Mouse (Mus musculus) liver, embryonic 15.5 days (tissue): ENCODE results near the gene Fbxl5. TPM values are rescaled to one million over a fixed set of nuclear protein-coding genes. Genes with fewer than 3 reads are reported as not detected.

Source experiments
- ATAC-seq: fragments of 200-750 bp; cut with Nextera tagmentation; 2 replicates; pipeline ENCODE4 v1.8.0; 2017; ENCODE audit warnings: moderate number of reproducible peaks, mild to moderate bottlenecking, moderate library complexity; ENCODE audit not compliant: insufficient read depth
- H3K27ac ChIP-seq: fragments of 300-500 bp; sonication (generic); replicated peaks from 2 replicates; pipeline ENCODE4 v1.5.1; 2015; ENCODE audit warnings: mild to moderate bottlenecking, inconsistent platforms
- H3K27me3 ChIP-seq: fragments of 300-500 bp; sonication (generic); 2 replicates; pipeline ENCODE4 v1.6.1; 2015; ENCODE audit warnings: mild to moderate bottlenecking, inconsistent platforms
- H3K36me3 ChIP-seq: fragments of 300-500 bp; sonication (generic); replicated peaks from 2 replicates; pipeline ENCODE4 v1.6.1; 2015; ENCODE audit warnings: moderate library complexity, mild to moderate bottlenecking, inconsistent platforms
- H3K4me1 ChIP-seq: fragments of 300-500 bp; sonication (generic); replicated peaks from 2 replicates; pipeline ENCODE4 v1.6.1; 2015; ENCODE audit warnings: inconsistent platforms
- H3K4me2 ChIP-seq: fragments of 300-500 bp; sonication (generic); 2 replicates; pipeline ENCODE4 v1.6.1; 2015; ENCODE audit warnings: moderate library complexity, mild to moderate bottlenecking, inconsistent platforms
- H3K4me3 ChIP-seq: fragments of 300-500 bp; sonication (generic); replicated peaks from 2 replicates; pipeline ENCODE4 v1.5.1; 2015; ENCODE audit warnings: mild to moderate bottlenecking, inconsistent platforms
- H3K9ac ChIP-seq: fragments of 300-500 bp; sonication (generic); 2 replicates; pipeline ENCODE4 v1.6.1; 2015; ENCODE audit warnings: moderate library complexity, mild to moderate bottlenecking, inconsistent platforms
- H3K9me3 ChIP-seq: fragments of 300-500 bp; sonication (generic); replicated peaks from 2 replicates; pipeline ENCODE4 v1.6.1; 2016; ENCODE audit warnings: inconsistent platforms
- WGBS: fragments of 180-500 bp; shearing (Covaris S2); methylation state at CpG from one replicate; pipeline ENCODE4 v1.1.7; 2015; ENCODE audit warnings: mixed read lengths; ENCODE audit not compliant: insufficient replicate concordance; 5-methylcytosine and 5-hydroxymethylcytosine counted together
- polyA plus RNA-seq: library from polyadenylated mRNA; unstranded; fragments of >200 nt; fragmentation: Nextera tagmentation; extraction: Ambion mirVana; gene quantifications from 2 replicates; pipeline ENCODE4 v1.2.1, GENCODE M21; 2015

Fbxl5 gene
- polyA plus RNA-seq, 1 experiment from 2014 or later: 18.7 TPM

GRCm38 (mm10) chr5:43827366-43827765 is 5.9 kb upstream of the Fbxl5 start:
- H3K36me3 ChIP-seq: no peaks in the 10 kb centered on the region
- H3K27ac ChIP-seq: no peak overlapping the region
- H3K4me2 ChIP-seq: no peak overlapping the region
- no peaks in the 10 kb centered on the region for H3K9me3 ChIP-seq
- H3K4me1 ChIP-seq: no peaks in the 10 kb centered on the region
- H3K9ac ChIP-seq: no peak overlapping the region
- ATAC-seq: no peak
- no peak overlapping the region for H3K4me3 ChIP-seq
- WGBS: 67% methylated on average over 9 of the region's 9 CpGs
- H3K27me3 ChIP-seq: no peaks in the 10 kb centered on the region

- H3K4me3 ChIP-seq: no peak overlapping the region
- H3K36me3 ChIP-seq: no peaks in the 10 kb centered on the region
- H3K9me3 ChIP-seq: no peaks in the 10 kb centered on the region
- H3K4me1 ChIP-seq: no peaks in the 10 kb centered on the region
- no peak for ATAC-seq
- H3K27ac ChIP-seq: no peak overlapping the region
- H3K9ac ChIP-seq: no peak overlapping the region
- 62% methylated on average over 2 of the region's 2 CpGs for WGBS
- no peak overlapping the region for H3K4me2 ChIP-seq
- no peaks in the 10 kb centered on the region for H3K27me3 ChIP-seq
These were observed 5.4 kb upstream of the Fbxl5 start for GRCm38 (mm10) chr5:43826883-43827282.

DNA sequence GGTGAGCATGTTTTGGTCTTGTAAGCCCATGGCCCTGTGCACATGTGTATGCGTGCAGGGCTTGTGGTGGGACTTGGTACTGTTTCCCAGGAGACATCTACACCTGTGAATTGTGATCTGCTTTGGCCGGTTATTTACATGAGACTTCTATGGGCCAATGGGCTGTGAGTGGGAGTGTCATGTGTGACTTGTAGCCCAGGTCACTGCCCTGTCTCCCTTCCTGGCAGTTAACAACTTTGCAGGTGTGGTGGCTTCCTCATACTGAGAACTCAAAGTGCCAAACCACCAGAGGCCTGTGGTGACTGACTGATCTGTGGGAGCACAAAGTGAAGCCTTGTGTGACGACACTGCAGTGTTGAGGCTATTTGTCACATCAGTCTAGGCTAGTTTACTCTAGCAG is 3.1 kb upstream of the Fbxl5 start:
- Histone ChIP-seq H3K9ac (no peak overlapping the region), H3K9me3 (no peaks in the 10 kb centered on the region), H3K27me3 (no peaks in the 10 kb centered on the region), H3K4me2 (no peak overlapping the region), H3K27ac (no peak overlapping the region), H3K4me1 (no peaks in the 10 kb centered on the region), H3K4me3 (no peak overlapping the region), H3K36me3 (no peaks in the 10 kb centered on the region)
- no peak for ATAC-seq
- WGBS: 60% methylated on average over 3 of the region's 3 CpGs

- no peaks in the 10 kb centered on the region for H3K36me3 ChIP-seq
- H3K4me1 ChIP-seq: no peaks in the 10 kb centered on the region
- no peak overlapping the region for H3K4me2 ChIP-seq
- 58% methylated on average over 3 of the region's 3 CpGs for WGBS
- H3K9me3 ChIP-seq: no peaks in the 10 kb centered on the region
- no peaks in the 10 kb centered on the region for H3K27me3 ChIP-seq
- no peak overlapping the region for H3K27ac ChIP-seq
- H3K4me3 ChIP-seq: no peak overlapping the region
- no peak overlapping the region for H3K9ac ChIP-seq
- ATAC-seq: no peak
These were observed 1.4 kb upstream of the Fbxl5 start for GRCm38 (mm10) chr5:43822824-43823223.

DNA sequence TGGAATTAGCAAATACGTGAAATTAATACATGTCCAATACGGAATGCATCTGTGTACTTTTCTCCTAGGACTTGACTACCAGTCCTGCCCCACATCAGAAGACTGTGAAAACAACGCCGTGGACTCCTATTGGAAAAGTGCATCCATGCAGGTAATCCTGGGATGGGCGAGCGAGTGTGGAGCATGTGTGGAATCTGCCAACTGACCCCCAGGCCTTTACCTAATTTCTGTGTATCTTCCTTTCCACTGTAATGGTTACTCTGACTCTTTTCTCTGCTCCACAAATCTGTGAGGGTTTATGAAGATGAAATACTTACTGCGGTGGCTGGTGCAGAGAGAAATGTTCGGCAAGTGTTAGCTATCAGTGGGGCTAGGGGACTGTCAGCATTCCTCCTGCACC is 761 bp upstream of the Fbxl5 start:
- no peak overlapping the region for H3K4me3 ChIP-seq
- H3K36me3 ChIP-seq: no peaks in the 10 kb centered on the region
- H3K4me2 ChIP-seq: no peak overlapping the region
- no peak for ATAC-seq
- H3K9ac ChIP-seq: no peak overlapping the region
- no peaks in the 10 kb centered on the region for H3K9me3 ChIP-seq
- no peak overlapping the region for H3K27ac ChIP-seq
- no peaks in the 10 kb centered on the region for H3K4me1 ChIP-seq
- 76% methylated on average over 8 of the region's 8 CpGs for WGBS
- no peaks in the 10 kb centered on the region for H3K27me3 ChIP-seq

DNA sequence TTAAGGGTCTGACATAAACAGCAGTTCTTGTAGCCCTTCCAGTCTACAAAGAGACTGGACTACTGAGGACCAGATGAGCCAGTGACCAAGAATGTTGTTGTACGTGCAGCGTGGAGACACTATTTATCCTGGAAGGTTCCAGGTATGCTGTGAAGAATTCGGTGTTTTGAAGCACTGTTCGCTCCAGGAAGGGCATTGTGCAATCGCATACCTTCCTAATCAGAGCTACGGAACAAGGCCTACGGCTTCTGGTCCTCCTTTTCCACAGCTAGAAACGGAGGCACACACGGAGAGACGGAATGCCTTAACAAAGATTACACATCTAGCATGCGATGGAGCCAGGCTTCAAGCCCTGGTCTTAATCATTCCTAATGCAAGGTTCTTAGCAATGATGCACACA is 653 bp downstream of the Fbxl5 start:
- Histone ChIP-seq H3K36me3 (no peaks in the 10 kb centered on the region), H3K4me2 (no peak overlapping the region), H3K4me3 (no peak overlapping the region), H3K4me1 (no peaks in the 10 kb centered on the region), H3K9ac (no peak overlapping the region), H3K27me3 (no peaks in the 10 kb centered on the region), H3K9me3 (no peaks in the 10 kb centered on the region), H3K27ac (no peak overlapping the region)
- WGBS: 67% methylated on average over 11 of the region's 11 CpGs
- no peak for ATAC-seq

DNA sequence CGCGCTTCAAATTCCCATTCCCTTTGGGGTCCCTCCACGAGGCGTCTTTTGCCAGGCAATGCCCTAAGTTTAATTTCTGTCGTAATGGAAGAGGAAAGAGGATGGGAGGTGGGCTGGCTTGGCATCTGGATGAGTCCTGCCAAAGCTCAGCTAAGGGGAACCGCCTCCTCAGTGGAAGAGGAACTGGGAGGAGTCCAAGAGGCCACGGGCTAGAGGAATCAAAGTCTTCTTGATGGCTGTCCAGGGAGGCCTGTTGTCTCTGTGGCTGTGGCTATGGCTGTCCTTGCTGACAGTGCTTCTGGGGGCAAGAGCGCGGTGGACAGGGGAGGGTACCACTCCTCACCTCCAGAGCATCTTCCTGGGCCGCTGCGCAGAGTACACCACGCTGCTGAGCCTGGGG is 2.7 kb downstream of the Fbxl5 start, which contains the start of gene Bst1:
Bst1 (plus strand) TSS at position 191 of the 400 bp plus-strand sequence.
- no peak for ATAC-seq
- no peak within 1 kb of the TSS for H3K4me2 ChIP-seq

GRCm38 (mm10) chr5:43815769-43816168 is 5.7 kb downstream of the Fbxl5 start:
- ATAC-seq: no peak
- Histone ChIP-seq H3K4me2 (no peak overlapping the region), H3K27me3 (no peaks in the 10 kb centered on the region), H3K4me3 (no peak overlapping the region), H3K36me3 (no peaks in the 10 kb centered on the region), H3K9ac (no peak overlapping the region), H3K27ac (no peak overlapping the region), H3K4me1 (no peaks in the 10 kb centered on the region), H3K9me3 (no peaks in the 10 kb centered on the region)
- 33% methylated on average over 1 of the region's 1 CpGs for WGBS

More for the DNA sequence above, 2.7 kb downstream of the Fbxl5 start, which contains the start of gene Bst1:
- Histone ChIP-seq H3K27ac (no peak within 1 kb of the TSS), H3K4me3 (0 out of 2 replicates have a peak within 1 kb of the TSS, but pooled peaks have one; percentile 4), H3K9ac (no peak within 1 kb of the TSS), H3K36me3 (no peaks in the 10 kb centered on the region), H3K27me3 (no peaks in the 10 kb centered on the region), H3K9me3 (no peaks in the 10 kb centered on the region), H3K4me1 (no peaks in the 10 kb centered on the region)
- WGBS: 43% methylated on average over 12 of the region's 12 CpGs

- H3K9me3 ChIP-seq: no peaks in the 10 kb centered on the region
- H3K27me3 ChIP-seq: no peaks in the 10 kb centered on the region
- no peak overlapping the region for H3K4me3 ChIP-seq
- no peaks in the 10 kb centered on the region for H3K36me3 ChIP-seq
- no peak for ATAC-seq
- no peak overlapping the region for H3K4me2 ChIP-seq
- 71% methylated on average over 2 of the region's 2 CpGs for WGBS
- H3K9ac ChIP-seq: no peak overlapping the region
- no peaks in the 10 kb centered on the region for H3K4me1 ChIP-seq
- H3K27ac ChIP-seq: no peak overlapping the region
These were observed 6.9 kb downstream of the Fbxl5 start for GRCm38 (mm10) chr5:43814536-43814935.

DNA sequence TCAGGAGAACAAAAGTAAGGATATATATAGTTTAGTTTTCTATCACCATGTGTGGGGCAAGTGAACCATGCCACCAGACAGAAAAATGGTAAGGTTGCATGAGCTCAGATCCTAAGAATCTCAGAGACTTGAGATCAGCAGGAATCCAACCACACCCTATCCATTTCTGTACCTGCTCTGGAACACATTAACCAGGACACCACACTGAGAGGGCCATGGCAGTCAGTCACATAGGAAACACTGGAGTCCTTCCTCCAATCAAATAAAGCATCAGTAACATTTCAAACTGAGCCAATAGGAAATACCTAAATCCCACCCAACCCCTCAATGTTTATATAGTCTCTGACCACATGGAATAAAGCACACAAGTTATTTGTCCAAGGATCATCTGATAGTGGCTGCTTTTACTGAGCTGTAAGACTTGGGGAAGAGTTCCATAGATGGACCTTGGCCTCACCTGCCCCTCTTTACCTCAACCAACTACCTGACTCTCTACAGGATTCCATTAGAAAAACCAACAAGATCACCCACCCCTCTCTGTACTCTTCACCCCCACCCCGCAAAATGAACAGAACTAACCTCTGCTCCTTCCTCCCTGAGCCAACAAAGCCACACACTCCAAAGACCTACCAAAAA is 10.9 kb downstream of the Fbxl5 start:
- H3K9ac ChIP-seq: no peak overlapping the region
- no peak overlapping the region for H3K4me3 ChIP-seq
- WGBS: 49% methylated on average over 1 of the region's 1 CpGs
- peak; percentile 38; the same call in 1 of the 2 replicates for ATAC-seq
- H3K27me3 ChIP-seq: peaks cover 7% of the 10 kb centered on the region
- no peaks in the 10 kb centered on the region for H3K4me1 ChIP-seq
- H3K4me2 ChIP-seq: no peak overlapping the region
- H3K27ac ChIP-seq: no peak overlapping the region
- H3K9me3 ChIP-seq: no peaks in the 10 kb centered on the region
- no peaks in the 10 kb centered on the region for H3K36me3 ChIP-seq

- Histone ChIP-seq H3K27me3 (peaks cover 7% of the 10 kb centered on the region), H3K9me3 (no peaks in the 10 kb centered on the region), H3K27ac (no peak overlapping the region), H3K4me3 (peak overlapping the region; percentile 52), H3K36me3 (no peaks in the 10 kb centered on the region), H3K4me2 (peak overlapping the region; percentile 69), H3K9ac (peak overlapping the region; percentile 37; the same call in 1 of the 2 replicates), H3K4me1 (no peaks in the 10 kb centered on the region)
- 4% methylated on average over 48 of the region's 48 CpGs for WGBS
- peak; percentile 53; the same call in 1 of the 2 replicates for ATAC-seq
These were observed 13.4 kb downstream of the Fbxl5 start for GRCm38 (mm10) chr5:43807744-43808696.
